Mouse (Mus musculus): ENCODE results near the gene Usp45. TPM values are rescaled to one million over a fixed set of nuclear protein-coding genes. Genes with fewer than 3 reads are reported as not detected.
A peak's percentile ranks its signal among the peaks of the same experiment; 100 is the strongest.
"Not testable (repeated sequence)": the region's sequence is repeated elsewhere in the genome, so short reads cannot be mapped to it uniquely, and the experiment has no call there.

Gene Usp45
- 21.9 and 22.9 TPM in 2 replicates for total RNA-seq (2021)
- long read RNA-seq, experiment 1, partial matches to known transcripts: 1 of 2 reads
- long read RNA-seq, experiment 1, other reads (novel, unspliced or antisense): 1 of 2 reads
- long read RNA-seq, experiment 2, partial matches to known transcripts: 1 of 2 reads
- long read RNA-seq, experiment 2, other reads (novel, unspliced or antisense): 1 of 2 reads

DNA sequence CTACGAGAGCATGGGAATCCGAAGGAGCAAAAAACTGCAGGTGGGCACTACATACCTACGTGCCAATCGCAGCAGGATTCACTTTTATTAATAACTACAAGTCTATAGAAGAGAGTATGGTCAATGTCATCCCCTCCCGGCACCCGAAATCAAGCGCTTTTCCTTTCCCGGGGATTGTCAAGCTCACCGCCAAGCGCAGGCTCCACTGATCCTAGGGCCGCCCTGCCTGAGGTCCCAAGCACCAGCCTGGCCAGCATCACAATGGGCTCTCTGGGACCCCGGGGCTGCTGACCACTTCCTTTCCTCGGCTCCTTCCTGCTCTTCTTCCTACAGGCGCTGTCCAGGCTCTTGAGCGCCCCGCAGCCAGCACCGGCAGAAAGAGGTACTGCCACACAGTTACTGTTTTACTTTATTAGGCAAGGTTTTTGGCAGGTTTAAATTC lies at the start of gene Usp45, which contains the start of gene Tstd3:
Usp45 (plus strand) TSS at position 294 of the 442 bp plus-strand sequence.
Tstd3 (minus strand) TSS at position 350 of the 442 bp plus-strand sequence.
- peak; percentile 85 for DNase-seq

DNA sequence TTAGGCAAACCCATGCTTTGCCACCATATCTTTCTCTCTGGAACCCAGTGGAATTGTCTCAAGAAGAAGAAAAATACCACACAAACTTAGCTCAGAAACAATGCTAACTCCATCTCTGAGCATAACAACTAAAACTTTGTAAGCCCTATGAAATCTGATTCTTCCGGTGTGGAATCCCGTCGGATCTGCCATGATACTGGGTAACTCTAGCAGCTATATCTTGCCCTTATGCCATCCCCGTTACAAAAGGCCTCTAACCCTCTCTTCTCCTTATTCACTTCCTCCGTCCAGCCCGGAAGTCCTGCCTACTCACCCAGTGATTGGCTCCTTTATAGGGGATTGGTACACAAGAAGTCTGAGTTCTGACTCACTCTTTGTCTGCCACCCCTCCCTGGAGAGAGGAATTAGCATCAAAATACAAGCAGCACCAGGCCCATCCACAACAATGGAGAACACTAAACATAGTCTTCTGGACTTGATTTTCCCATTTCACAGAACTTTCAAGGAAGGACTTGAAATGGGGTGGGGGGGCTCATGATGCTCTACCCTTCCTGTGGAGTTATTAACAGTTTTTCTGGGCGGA lies 44.1 kb upstream of the Usp45 start:
- DNase-seq: no peak

DNA sequence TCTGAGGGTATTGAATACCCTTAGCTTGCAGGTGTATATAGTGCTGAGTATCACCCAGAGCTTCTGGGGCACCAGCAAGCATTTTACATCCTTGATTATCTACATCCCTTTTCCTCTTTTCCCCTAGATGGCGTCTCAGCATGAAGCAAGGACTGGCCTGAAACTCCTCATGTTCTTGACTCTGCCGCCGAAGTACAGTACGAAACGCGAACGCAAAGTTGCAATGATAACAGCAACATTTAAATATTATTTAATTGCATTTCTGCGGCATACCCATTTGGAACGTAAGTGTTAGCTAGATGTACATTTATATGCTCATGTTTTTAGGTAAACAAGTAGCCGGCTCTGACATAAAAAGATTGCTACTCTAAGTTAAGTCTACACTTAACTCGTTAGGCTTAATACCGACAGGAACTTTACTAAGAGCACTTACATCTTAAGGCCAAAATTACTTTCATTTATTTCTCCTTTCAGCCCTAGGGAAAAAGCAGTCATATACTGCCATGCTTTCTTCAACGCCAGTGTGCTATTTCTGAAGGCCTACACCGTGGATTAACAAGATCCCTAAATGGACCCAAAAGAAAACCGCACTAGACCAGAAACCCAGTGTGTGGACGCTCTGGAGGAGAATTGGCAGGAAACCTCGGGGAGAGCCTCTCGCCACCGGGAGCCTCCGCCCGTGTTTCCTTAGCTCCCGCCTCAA lies 39.9 kb upstream of the Usp45 start:
- peak; percentile 32 for DNase-seq

DNA sequence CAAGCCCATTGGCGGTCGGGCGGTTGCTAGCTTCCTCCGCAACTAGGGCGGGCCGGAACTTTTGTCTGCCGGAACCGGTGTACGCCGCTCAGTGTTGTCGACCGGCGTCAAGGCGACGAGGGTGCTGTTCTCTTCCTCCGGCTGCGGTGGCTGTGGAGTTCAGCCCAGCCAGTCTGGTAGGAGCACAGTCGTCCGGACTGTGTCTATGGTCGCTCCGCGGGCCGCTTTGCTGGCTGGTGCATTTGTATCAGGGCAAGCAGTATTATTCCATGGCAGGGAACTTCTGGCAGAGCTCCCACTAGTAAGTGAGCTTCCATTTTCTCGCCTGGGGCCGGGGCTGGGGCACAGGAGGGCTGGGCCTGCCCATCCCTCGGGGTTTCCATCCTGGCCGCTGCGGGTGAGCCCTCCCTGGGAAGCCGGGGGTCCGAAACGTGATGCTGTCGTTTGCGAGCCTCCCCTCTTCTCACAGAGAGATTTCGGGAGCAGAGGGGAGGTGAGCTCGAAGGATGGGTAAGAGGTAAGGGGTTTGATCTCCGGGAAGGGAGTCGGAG lies 39.3 kb upstream of the Usp45 start, which contains the start of gene Ccnc:
Ccnc (plus strand) TSS at position 87 of the 551 bp plus-strand sequence.
- peak; percentile 96 for DNase-seq

DNA sequence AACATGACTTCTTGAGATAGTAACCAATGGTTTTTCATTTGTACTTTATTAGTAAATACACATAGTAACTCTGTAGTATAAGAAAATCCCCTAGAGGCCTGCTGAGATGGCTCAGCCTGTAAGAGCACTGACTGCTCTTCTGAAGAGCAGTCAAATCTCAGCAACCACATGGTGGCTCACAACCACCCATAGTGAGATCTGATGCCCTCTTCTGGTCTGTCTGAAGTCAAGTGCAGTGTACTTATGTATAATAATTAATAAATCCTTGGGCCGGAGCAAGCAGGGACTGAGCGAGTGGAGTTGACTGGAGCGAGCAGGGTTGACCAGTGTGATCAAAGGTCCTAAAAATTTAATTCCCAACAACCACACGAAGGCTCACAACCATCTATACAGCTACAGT lies 27.8 kb upstream of the Usp45 start:
- DNase-seq: no peak

DNA sequence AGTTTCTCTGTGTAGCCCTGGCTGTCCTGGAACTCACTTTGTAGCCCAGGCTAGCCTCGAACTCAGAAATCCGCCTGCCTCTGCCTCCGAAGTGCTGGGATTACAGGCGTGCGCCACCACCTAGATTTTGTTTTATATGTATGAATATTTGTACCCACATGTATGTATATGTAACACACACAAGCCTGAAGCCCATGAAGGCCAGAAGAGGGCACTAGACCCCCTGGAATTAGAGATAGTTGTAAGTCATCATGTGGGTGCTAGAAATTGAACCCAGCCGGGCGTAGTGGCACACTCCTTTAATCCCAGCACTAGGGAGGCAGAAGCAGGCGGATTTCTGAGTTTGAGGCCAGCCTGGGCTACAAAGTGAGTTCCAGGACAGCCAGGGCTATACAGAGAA lies 22.8 kb upstream of the Usp45 start:
- DNase-seq: not testable (repeated sequence)

DNA sequence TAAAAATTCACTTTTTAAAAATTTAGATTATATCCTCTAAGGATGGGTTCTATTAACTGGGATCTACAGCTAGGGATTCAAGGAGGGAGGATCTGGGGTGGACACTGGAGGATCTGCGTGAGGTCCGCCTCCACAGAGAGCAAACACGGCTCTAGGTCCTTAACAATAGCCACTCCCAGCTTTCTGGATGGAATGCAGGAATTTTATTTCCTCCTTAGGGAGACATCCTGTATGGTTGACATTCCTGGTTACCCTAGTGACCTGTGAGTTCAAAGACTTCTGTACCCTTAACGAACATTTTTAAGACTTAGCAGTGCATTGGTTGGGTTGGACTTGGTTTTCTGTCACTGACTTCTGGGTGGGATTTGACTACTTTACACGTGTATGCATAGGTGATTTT lies 21.2 kb upstream of the Usp45 start:
- DNase-seq: no peak

DNA sequence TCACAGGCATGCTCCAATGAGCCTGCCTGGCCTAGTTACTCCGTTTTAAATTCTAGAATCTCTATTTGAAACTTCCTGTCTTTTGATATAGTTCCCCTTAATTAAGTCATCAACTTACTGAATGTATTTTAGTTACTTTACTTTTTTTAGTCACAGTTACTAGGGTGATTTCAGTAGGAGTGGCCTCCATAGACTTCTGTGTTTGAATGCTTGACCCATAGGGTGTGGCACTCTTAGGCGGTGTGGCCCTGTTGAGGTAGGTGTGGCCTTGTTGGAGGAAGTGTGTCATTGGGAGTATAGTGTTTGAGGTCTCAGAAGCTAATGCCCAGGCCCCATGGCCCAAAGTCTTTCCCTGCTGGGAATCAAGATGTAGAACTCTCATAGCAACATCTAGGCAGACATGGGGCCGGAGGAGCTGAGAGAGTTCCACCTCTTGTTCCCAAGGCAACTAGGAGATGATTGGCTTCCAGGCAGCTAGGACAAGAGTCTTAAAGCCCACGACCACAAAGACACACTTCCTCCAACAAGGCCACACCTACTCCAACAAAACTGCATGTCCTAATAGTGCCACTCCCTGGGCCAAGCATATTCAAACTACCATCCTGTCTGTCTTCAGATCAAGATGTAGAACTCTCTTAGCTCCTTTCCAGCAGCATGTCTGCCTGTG lies 11.7 kb upstream of the Usp45 start:
- DNase-seq: no peak

DNA sequence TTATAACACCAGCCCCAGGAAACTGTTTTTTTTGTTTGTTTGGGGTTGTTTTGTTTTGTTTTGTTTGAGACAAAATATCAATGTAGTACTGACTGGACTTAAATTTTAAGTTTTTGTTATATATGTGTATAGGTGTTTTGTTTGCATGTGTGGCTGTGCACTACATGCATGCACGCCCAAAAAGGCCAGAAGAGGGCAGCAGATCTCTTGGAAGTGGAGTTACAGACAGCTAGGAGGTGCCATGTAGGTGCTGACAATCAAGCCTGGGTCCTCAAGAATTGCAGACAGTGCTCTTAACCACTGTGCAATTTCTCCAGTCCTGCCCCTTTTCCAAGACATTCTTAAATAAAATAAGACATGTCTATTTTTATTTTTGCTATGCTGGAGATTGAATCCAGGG lies 8.1 kb upstream of the Usp45 start:
- DNase-seq: no peak

DNA sequence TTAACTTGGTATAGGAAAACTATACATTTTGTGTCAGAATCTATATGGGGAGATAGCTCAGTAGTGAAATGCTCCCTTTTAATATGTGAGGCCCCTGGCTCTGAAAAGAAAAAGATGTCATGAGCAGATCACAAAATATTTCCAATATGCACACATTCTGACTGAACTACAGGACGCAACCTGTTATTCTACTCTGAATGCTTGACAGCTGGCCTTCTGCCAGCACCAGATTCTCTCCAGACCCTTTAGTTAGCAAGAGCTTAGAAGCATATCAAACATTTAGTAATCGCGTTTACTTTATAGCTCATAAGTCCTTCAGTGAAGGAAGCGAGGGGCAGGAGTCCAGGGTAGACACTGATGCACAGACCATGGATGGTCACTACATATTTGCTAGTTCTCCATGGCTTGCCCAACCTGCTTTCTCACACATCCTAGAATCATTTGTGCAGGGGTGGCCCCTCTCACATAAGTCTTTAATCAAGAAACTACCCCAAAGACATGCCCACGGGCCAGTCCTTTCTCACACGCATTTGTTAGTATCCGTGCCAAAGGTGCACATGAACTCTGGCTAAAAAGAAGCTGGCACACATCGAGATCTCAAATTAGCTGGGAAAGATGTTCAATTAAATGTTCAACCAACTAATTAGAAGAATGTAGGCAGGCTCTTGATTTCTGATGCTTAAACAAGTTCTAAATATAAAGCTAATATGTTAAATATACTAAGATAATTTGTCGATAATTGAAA lies 5.4 kb upstream of the Usp45 start:
- no peak for DNase-seq

DNA sequence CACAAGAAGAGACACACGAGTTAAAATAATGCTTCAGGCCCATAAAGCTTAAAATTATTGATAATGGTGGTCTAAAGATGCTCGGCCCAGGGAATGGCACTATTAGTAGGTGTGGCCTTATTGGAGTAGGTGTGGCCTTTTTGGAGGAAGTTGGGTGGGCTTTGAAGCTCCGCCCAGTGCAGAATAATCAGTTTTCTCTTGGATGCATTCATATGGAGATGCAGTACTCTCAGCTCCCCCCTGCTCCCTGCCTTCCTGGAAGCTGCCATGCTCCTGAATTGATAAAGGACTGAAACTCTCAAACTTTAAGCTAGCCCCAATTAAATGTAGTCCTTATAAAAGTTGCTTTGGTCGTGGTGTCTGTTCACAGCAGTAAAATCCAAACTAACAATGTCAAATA lies 3.1 kb upstream of the Usp45 start:
- no peak for DNase-seq

DNA sequence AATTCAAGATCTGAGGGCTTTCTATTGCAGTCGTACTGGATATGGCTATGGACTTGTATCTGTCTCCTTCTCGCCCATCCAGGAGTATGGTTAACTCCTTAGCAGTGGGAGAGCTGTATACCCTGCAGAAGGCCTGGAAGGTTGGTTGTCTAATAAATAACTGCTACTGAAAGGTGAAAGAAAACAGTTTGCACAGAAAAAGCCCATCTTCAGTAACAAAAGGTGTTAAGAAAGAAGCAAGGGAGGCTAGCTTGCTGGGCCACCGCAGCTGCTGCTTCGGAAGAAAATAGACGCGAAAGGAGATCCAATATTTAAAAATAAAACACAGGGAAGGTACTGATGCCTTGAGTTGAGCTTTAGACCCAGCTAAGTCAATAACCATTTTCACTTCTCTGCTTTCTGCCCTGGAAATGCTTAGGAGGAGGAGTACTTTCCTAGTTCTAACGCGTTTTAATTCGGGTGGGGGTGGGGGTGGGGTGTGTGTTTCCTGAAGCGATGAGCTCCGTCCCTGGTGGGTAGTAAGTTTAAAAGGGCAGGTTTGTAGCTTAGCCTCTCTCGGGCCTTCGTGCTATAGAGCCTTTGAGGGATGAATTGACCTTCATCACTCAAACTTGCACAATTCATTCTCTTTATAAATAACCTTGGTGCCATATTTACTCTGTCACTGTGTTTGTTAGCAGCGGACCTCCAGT lies 639 bp upstream of the Usp45 start:
- no peak for DNase-seq

DNA sequence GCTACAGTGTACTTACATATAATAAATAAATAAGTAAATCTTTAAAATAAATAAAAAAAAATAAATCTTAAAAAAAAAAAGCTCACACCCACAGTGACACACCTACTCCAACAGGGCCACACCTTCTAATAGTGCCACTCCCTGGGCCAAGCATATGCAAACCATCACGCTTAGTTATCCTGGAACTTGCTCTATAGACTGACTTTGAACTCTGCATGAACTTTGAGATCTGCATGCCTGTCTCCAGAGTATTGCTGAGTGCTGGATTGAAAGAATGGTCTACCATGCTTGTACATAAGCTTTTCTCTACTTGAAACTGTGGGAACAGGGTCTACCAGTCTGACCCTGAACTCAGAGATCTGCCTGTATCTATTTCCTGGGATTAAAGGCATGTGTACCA lies 4.1 kb downstream of the Usp45 start:
- DNase-seq: no peak

DNA sequence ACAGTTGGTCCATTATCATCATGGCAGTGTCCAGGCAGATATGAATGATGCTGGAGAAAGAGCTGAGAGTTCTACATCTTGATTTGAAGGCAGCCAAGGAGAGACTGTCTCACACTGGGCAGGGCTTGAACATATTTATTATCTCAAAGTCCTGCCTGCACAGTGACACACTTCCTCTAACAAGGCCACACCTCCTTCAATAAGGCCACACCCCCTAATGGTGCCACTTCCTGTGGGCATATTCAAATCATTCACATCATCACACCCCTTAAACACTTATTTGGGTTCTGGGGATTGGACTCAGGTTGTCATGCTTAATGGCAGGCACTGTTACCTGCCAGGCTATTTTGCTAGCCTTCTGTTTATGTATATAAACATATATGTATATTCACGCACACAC lies 5.3 kb downstream of the Usp45 start:
- DNase-seq: no peak

DNA sequence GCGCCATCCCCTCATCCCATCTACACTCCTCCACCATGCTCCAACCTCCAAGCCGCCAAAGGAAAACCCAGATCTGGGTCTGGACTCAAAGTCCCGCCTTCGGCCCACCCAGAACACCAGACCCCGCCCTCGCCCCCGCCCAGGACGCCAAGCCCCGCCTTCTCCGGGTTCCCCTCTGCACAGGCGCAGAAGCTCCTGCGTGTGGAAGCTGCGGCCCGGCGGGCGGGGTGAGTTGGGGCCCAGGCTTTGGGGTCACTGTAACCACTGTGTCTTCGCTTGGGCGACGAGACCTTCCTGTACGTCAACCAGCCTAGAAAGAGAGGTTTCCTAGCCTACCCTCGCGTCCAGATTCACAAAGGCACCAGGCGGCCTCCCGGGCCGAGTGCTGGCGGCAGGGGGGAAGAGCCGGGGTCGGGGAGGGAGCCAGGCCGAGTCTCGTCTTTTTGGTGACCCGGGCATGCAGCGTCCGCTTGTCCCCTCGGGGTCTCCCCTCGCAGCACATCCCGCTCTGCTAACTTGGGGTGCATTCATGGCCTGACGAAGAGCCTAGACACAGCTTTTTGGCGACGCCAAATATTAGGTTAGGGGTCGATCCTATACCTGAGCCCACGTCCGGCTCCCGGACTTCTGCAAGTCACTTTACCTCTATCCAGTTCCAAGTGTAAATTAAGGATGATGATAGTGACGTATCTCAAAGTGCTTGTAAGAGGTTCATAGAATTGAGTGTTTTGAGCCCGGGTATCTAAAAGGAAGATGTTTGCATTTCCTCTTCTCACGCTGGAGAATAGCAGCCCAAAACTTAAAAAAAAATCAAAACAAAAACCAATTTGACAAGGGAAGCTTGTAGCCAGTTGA lies 9.4 kb downstream of the Usp45 start:
- DNase-seq: peak; percentile 97

DNA sequence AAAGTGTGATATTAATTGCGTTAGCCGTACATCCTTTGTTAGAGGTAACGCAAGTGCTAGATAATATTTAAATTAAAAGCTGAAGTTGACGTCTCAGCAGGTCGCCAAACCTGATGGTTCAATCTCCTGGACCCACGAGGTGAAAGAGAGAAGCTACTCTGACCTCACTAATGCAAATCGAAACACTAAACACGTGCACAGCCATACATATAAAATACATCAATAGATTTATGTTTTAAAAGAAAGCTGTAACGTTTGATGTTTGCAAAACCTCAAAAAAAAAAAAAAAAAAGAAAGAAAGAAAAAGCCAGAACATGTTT lies 9.9 kb downstream of the Usp45 start:
- DNase-seq: no peak

DNA sequence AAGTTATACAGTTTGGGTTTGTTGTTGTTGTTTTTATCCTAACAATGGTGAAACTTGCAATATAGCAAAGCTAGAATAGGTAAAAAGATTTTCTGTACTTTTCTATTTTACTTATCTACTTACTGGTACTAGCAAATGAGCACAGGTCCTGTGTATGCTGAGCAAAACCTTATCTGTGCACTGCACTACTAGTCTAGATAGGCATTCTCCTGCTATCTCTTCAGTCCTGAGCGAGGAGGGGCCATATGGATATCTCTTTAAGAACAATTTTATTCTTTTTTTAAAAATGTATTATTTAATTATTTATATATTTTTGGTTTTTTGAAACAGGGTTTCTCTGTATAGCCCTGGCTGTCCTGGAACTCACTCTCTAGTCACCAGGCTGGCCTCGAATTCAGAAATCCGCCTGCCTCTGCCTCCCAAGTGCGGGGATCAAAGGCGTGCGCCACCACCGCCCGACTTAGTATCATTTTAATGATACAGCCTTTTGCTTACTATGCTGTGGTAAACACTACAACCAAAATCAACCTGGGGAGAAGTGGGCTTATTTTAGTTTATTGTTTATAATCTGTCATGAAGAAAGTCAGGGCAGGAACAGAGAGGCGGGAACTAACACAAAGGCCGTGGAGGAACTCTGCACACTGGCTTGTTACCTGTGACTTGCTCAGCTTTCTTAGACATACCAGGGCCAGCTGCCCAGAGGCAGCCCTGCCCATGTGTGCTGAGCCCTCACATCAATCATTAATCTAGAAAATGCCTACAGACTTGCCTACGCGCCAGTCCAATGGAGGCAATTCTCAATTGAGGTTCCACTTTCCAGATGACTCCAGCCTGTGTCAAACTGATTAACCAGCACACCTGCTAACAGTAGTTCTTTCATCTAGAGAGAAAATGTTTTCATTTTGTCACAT lies 14.1 kb downstream of the Usp45 start:
- DNase-seq: no peak

DNA sequence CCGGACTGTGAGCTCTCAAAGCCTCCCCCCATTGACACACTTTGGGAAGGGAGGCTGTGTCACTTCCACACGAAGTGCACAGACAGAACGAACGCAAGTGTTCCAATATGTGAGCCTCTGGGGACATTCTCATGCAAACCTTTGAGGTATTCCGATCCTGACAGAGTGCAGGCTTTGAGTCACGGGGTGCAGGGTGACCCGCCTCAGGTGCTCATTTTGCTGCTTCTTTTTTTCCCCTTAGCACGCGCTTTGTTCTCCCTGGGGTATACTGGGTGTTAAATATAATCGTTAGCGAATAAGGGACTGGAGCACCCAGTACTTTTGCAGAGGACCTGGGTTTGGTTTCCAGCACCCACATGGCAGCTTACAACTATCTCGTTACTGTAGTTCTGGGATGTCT lies 19.3 kb downstream of the Usp45 start:
- no peak for DNase-seq

DNA sequence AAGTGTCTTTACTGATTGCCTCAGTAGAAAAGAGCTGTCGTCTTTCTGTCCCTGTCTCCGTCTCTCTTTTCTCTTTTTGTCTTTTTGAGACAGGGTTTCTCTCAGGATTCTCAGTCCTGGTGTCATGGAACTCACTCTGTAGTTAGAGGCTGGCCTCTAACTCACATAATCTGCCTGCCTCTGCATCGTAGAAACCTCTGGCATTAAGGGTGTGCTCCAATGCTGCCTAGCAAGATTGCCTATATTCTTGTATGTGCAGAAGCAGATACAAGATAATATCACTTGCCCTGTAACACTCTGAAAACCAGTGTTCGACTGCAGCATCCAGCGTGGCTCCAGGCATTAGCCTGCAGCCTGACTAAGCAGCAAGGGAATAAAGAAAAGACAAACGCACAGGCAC lies 21.9 kb downstream of the Usp45 start:
- no peak for DNase-seq

All from adrenal gland, postnatal 14 days (tissue).